Comparison of ENCODE assay signal across 7 mouse cellular contexts in genomic region chr9:100382492-100382891, GRCm38 (mm10).
DNase-seq lines count a peak whose midpoint lies in the region; ATAC-seq lines count a peak whose summit lies in the region.

No protein-coding gene starts in this region.

- ATAC-seq in CD4-positive, CD25-positive, alpha-beta regulatory T cell, adult 4 months, result peak; percentile 65

- DNase-seq in A20 (ENCODE audit: low read depth, low spot score), result peak; percentile 53
- peak; percentile 70 for DNase-seq in brain, adult 2 months (ENCODE audit: low read depth, low spot score)
- DNase-seq in fibroblast of lung, adult 2 months (ENCODE audit: low read depth), result peak; percentile 2
- DNase-seq in kidney, postnatal 25 days, result peak; percentile 75 to 88
- DNase-seq in lung, adult 18-20 months, result peak; percentile 57 to 60
- DNase-seq in skeletal muscle tissue, adult 2 months (ENCODE audit: low read depth, low spot score), result peak; percentile 11

Comparison
In these comparisons a context has a peak if more than half of its experiments do, and no peak if none do; other contexts are left out.
1. Peak in every context shown above with its lines: DNase-seq and ATAC-seq.
2. DNase-seq: peak in every context shown above with its lines; median percentile 82 in kidney, postnatal 25 days; 70 in brain, adult 2 months; 58 in lung, adult 18-20 months; 53 in A20; 11 in skeletal muscle tissue, adult 2 months; 2 in fibroblast of lung, adult 2 months.